Mouse (Mus musculus) right cerebral cortex, adult 2 months (tissue): ENCODE data around the gene Anxa2.

Experiments used
- DNase-seq, 2 experiments: peaks; one replicate each; pipeline ENCODE4 v3.0.0; 2021 to 2022; ENCODE audit warnings: low spot score in 2 of 2

Anxa2 gene

DNA sequence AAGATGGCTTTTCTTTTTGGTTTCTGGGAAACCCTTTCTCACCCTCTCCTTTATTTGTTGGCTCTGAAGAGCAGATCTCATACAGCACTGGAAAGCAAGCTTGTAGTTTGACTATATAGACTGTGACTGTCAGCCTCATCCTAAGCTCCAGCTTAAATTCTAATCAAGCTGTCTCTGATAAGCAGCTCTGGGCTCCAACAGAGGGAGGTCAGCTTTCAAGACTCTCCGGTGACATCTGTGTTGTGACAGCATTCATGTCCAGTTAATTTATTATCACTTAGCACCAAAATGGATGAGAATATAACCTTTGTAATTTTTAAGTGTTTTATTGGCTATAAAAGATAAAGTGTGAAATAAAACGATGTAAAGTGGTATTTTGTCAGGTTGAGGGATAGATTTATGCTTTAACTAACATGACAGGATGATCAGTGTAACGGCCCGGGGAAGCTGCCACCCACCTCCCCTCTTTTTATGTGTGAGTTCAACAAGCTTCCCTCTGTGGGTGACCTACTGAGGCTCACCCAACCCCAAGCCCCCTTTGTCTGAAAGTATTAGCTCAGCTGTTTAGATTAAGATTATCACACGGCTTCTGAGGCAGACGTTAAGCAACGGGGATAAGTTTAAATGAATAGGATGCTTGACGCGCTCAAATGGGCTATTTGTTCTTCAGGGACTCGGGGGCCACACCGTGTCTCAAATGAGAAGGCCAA, 58.6 kb downstream of the Anxa2 start:
- no peak for DNase-seq

DNA sequence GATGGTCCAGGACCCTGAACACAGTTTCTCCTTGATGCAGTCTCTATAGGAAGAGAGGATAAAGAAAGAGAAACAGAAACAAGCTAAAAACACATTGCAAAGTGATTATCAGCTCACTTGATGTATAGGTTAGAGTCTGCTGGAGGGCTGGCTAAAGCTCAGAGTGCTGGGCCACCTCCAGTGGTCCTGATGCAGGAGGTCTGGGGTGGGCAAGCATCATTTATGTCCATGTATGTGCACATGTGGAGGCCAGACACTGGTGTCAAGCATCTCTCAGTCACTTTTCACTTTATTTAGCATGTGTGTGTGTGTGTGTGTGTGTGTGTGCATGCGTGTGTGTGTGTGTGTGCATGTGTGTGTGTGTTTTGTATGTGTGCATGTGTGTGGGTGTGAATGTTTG, 59.3 kb downstream of the Anxa2 start:
- no peak for DNase-seq

DNA sequence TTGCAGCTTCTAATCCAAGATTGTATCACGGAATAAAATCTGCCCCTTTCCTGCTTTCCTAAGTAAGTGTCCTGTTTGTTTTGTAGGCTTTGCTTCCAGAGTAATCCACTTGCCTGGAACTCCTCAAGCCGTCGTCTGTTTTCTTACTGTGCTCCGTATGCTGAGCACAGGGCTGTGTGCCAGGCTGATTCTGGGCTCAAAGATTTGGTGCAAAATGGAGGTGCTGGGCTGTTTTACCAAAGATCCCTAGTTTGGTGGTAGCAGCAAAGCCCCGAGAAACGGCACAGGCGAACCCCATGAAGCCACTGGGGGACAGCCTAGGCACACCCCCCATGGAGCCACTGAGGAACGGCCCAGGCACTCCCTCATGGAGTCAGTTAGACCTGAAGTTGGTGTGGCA, 60.8 kb downstream of the Anxa2 start:
- no peak for DNase-seq

DNA sequence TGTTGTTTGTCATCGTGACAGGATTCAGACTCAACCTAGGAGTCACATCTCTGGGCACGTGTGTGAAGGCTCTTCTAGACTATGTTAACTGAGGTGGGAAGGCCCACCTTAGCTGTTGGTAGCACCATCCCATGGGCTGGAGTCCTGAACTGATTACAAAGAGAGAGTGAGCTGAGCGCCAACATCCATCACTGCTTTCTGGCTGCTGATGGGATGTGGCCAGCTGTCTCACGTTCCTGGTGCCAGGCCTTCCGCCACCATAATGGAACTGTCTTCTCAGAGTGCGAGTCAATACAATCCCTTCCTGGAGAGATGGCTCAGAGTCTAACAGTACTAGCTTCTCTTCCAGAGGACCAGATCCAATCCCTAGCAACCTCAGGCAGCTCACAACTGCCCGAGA, 62.0 kb downstream of the Anxa2 start:
- DNase-seq, result no peak

DNA sequence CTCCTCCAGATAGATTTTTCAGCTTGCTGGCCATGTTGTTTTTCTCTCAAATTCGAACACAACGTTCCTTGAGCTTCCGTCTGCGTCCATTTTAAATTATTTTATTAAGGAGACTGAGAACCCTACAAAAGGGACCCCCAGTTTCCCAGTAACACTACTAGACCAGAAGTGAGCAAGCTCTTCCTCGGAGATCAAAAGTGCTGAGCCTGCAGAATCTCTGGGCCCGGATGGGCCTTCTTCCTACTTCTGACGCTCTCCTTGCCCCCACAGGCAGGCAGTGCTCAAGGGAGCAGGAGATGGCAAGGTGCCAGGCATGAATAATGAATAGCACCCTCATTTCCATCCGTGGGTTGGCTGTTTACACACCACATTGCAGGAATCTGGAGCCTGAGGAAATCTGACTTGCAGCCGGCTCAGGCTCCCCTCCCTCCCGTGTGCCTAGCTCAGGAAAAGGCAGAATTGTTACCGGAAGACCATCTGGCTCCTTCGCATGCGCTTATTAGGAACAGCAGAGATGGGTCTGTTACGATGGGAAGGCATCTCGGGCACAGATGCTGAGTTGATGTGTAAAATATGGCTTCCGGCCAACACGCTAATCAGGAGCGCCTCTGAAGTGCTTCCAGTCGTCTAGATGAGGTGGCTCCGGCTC, 64.1 kb downstream of the Anxa2 start:
- DNase-seq, result peak; percentile 83 to 85
